Mouse (Mus musculus) CH12.LX (cell line): Measurements from ENCODE around the gene Phf21a. TPM values are rescaled to one million over a fixed set of nuclear protein-coding genes. Genes with fewer than 3 reads are reported as not detected.

Experiments
- DNase-seq: peaks from one replicate; pipeline ENCODE4 v3.0.0-alpha.2; 2013; ENCODE audit errors: extremely low read depth
- H3K27ac ChIP-seq: 2 replicates; pipeline ENCODE4 v1.5.1; 2012; ENCODE audit warnings: low read depth, mild to moderate bottlenecking, control low read depth, moderate library complexity; ENCODE audit not compliant: insufficient read depth
- H3K27me3 ChIP-seq: replicated peaks from 2 replicates; pipeline ENCODE3; 2012; ENCODE audit warnings: inconsistent platforms
- H3K36me3 ChIP-seq, 2 experiments: replicated peaks in 1 of 2; 2 replicates each; pipeline versions ENCODE3 to v1.6.1; 2012; ENCODE audit warnings: inconsistent platforms in 1 of 2, low read length in 1 of 2, mild to moderate bottlenecking in 1 of 2, mixed read lengths in 1 of 2, moderate library complexity in 1 of 2; ENCODE audit not compliant: control insufficient read depth in 1 of 2, insufficient read depth in 1 of 2
- H3K4me1 ChIP-seq, 2 experiments: 2 replicates each; pipeline ENCODE4 v1.6.1; 2012; ENCODE audit warnings: inconsistent platforms in 1 of 2, moderate library complexity in 1 of 2; ENCODE audit not compliant: insufficient read depth in 2 of 2, control insufficient read depth in 1 of 2
- H3K4me2 ChIP-seq: 2 replicates; pipeline ENCODE4 v1.6.1; 2012; ENCODE audit warnings: low read depth, mild to moderate bottlenecking, control low read depth; ENCODE audit not compliant: poor library complexity, insufficient read depth, severe bottlenecking
- H3K4me3 ChIP-seq, 3 experiments: fragments of 150-350 bp in 1 of 3; sonication (generic) in 1 of 3; replicated peaks in 1 of 3; 2 replicates each; pipeline versions ENCODE3 to v1.5.1; 2011 to 2012; ENCODE audit warnings: low read depth in 2 of 3, low read length in 2 of 3, mild to moderate bottlenecking in 2 of 3, moderate library complexity in 2 of 3, control low read depth in 1 of 3, improper control_type of control experiment in 1 of 3, inconsistent platforms in 1 of 3, mixed read lengths in 1 of 3; ENCODE audit not compliant: poor library complexity in 1 of 3
- H3K79me2 ChIP-seq: replicated peaks from 2 replicates; pipeline ENCODE4 v1.6.1; 2012; ENCODE audit warnings: mild to moderate bottlenecking, moderate library complexity; ENCODE audit not compliant: control insufficient read depth, poor library complexity, insufficient read depth, severe bottlenecking; ENCODE audit errors: extremely low read depth
- H3K9ac ChIP-seq: 2 replicates; pipeline ENCODE4 v1.6.1; 2012; ENCODE audit warnings: low read depth, mild to moderate bottlenecking, control low read depth, moderate library complexity; ENCODE audit not compliant: insufficient read depth
- H3K9me3 ChIP-seq: replicated peaks from 2 replicates; pipeline ENCODE3; 2012; ENCODE audit warnings: low read length, inconsistent platforms, mixed read lengths
- GABPA ChIP-seq: IDR thresholded peaks from 2 replicates; pipeline ENCODE4 v1.6.1; 2012; ENCODE audit warnings: low read depth, low read length, improper control_type of control experiment, inconsistent platforms; ENCODE audit not compliant: insufficient replicate concordance
- MAX ChIP-seq: IDR thresholded peaks from 2 replicates; pipeline ENCODE4 v1.6.1; 2011; ENCODE audit warnings: low read length, improper control_type of control experiment
- MXI1 ChIP-seq: IDR thresholded peaks from 2 replicates; pipeline ENCODE4 v1.6.1; 2011; ENCODE audit warnings: mild to moderate bottlenecking, low read depth, low read length, improper control_type of control experiment
- NELFE ChIP-seq: IDR thresholded peaks from 2 replicates; pipeline ENCODE4 v1.6.1; 2011; ENCODE audit warnings: low read depth, low read length, improper control_type of control experiment
- TCF12 ChIP-seq: IDR thresholded peaks from 2 replicates; pipeline ENCODE4 v1.6.1; 2014; ENCODE audit warnings: low read depth, mild to moderate bottlenecking, inconsistent platforms, low read length, improper control_type of control experiment
- UBTF ChIP-seq: IDR thresholded peaks from 2 replicates; pipeline ENCODE4 v1.6.1; 2012; ENCODE audit warnings: low read depth, mild to moderate bottlenecking, inconsistent platforms, low read length, improper control_type of control experiment, moderate library complexity
- USF1 ChIP-seq: IDR thresholded peaks from 2 replicates; pipeline ENCODE4 v1.6.1; 2014; ENCODE audit warnings: low read depth, mild to moderate bottlenecking, inconsistent platforms, low read length, improper control_type of control experiment
- USF2 ChIP-seq: conservative IDR thresholded peaks from 2 replicates; pipeline ENCODE4 v1.6.1; 2011; ENCODE audit warnings: low read depth, low read length, improper control_type of control experiment
- ZC3H11A ChIP-seq: IDR thresholded peaks from 2 replicates; pipeline ENCODE4 v1.6.1; 2012; ENCODE audit warnings: low read depth, mild to moderate bottlenecking, inconsistent platforms, low read length, improper control_type of control experiment
- dilution Hi-C: fragments of 300-500 bp; cut with MboI; formaldehyde crosslinking; loops from 2 replicates; pipeline ENCODE4 v1.14.3; 2020; ENCODE audit warnings: low sequenced_read_pairs; ENCODE audit not compliant: extremely low pct_unique_long_range_greater_than_20kb, extremely low pct_ligation_motif_present
- in situ Hi-C: fragments of 300-500 bp; cut with MboI; formaldehyde crosslinking; loops from 3 replicates; pipeline ENCODE4 v1.14.3; 2019; ENCODE audit warnings: low sequenced_read_pairs, low pct_ligation_motif_present, low pct_unique_long_range_greater_than_20kb, mixed read lengths
- polyA plus RNA-seq: library from polyadenylated mRNA; unstranded; fragments of >175 nt; gene quantifications from 2 replicates; pipeline ENCODE4 v1.2.1, GENCODE M21; 2012; ENCODE audit warnings: low read depth; ENCODE audit not compliant: insufficient read length
- total RNA-seq, 2 experiments: library from RNA; depleted of rRNA; stranded (reverse); fragments of 300-350 nt in 1 of 2; fragments of >200 nt in 1 of 2; gene quantifications; 2 replicates each; pipeline ENCODE4 v1.2.3; 2012 to 2014

Phf21a gene
- total and polyA plus RNA-seq, 3 experiments = 10.2 to 24.5 (median 12.0) TPM

GRCm38 (mm10) chr2:92408309-92409045, 315.6 kb downstream of the Phf21a start:
- no peak overlapping the region; the same call in 1 of the 2 replicates for H3K27ac ChIP-seq
- DNase-seq = no peak
- dilution Hi-C loops (no loop called here), in situ Hi-C loops (no loop called here)
- H3K9me3 ChIP-seq = no peaks in the 10 kb centered on the region
- H3K79me2 ChIP-seq = no peaks in the 10 kb centered on the region
- H3K4me1 ChIP-seq = peaks cover 10 to 48% of the 10 kb centered on the region in 2 experiments
- no peak for TF ChIP-seq MXI1
- no peak for TF ChIP-seq TCF12
- TF ChIP-seq MAX = no peak
- peaks cover 82 to 98% of the 10 kb centered on the region in 2 experiments for H3K36me3 ChIP-seq
- no peak overlapping the region for H3K4me2 ChIP-seq
- no peak overlapping the region for H3K9ac ChIP-seq
- no peak overlapping the region for H3K4me3 ChIP-seq
- no peaks in the 10 kb centered on the region for H3K27me3 ChIP-seq

GRCm38 (mm10) chr2:92411705-92412104, 318.8 kb downstream of the Phf21a start:
- TF ChIP-seq USF1 (no peak), NELFE (no peak), USF2 (no peak), ZC3H11A (no peak), UBTF (no peak), GABPA (no peak)
- H3K9ac ChIP-seq = no peak overlapping the region
- H3K9me3 ChIP-seq = no peaks in the 10 kb centered on the region
- H3K4me1 ChIP-seq = peaks cover 0 to 16% of the 10 kb centered on the region in 2 experiments; a peak in 2 of 4 replicates
- dilution Hi-C loops (no loop called here), in situ Hi-C loops (no loop called here)
- DNase-seq = no peak
- no peak overlapping the region for H3K4me2 ChIP-seq
- H3K79me2 ChIP-seq = no peaks in the 10 kb centered on the region
- no peak overlapping the region for H3K4me3 ChIP-seq
- no peak overlapping the region for H3K27ac ChIP-seq
- H3K36me3 ChIP-seq = peaks cover 86 to 98% of the 10 kb centered on the region in 2 experiments
- no peaks in the 10 kb centered on the region for H3K27me3 ChIP-seq

Other genes starting within 250 kb of the Phf21a start
- gene Chrm4, start 165.9 kb upstream of the Phf21a start, total RNA-seq (2012; rRNA removed) = 13.9 and 15.1 TPM in 2 replicates
- 9.2 and 10.0 TPM in 2 replicates for gene Chrm4, start 165.9 kb upstream of the Phf21a start, total RNA-seq (2014; rRNA removed)
- 10.4 and 14.4 TPM in 2 replicates for gene Chrm4, start 165.9 kb upstream of the Phf21a start, polyA plus RNA-seq
- gene Mdk, start 160.8 kb upstream of the Phf21a start, total RNA-seq (2012; rRNA removed) = 0.25 and 0.38 TPM in 2 replicates
- gene Mdk, start 160.8 kb upstream of the Phf21a start, total RNA-seq (2014; rRNA removed) = 0.34 TPM in 1 of 2 replicates, not detected in the other
- 2.4 and 3.1 TPM in 2 replicates for gene Mdk, start 160.8 kb upstream of the Phf21a start, polyA plus RNA-seq
- gene Gm9821, start 147.4 kb upstream of the Phf21a start, total RNA-seq (2012; rRNA removed) = 0.25 TPM in 2 replicates
- not detected in 2 replicates for gene Gm9821, start 147.4 kb upstream of the Phf21a start, total RNA-seq (2014; rRNA removed)
- 3.8 TPM in 2 replicates for gene Gm9821, start 147.4 kb upstream of the Phf21a start, polyA plus RNA-seq
- gene Dgkz, start 117.3 kb upstream of the Phf21a start, total RNA-seq (2012; rRNA removed) = 50.3 and 50.4 TPM in 2 replicates
- gene Dgkz, start 117.3 kb upstream of the Phf21a start, total RNA-seq (2014; rRNA removed) = 32.3 and 38.6 TPM in 2 replicates
- 53.9 and 60.2 TPM in 2 replicates for gene Dgkz, start 117.3 kb upstream of the Phf21a start, polyA plus RNA-seq
- 0.29 and 0.59 TPM in 2 replicates for gene Creb3l1, start 68.6 kb upstream of the Phf21a start, total RNA-seq (2012; rRNA removed)
- gene Creb3l1, start 68.6 kb upstream of the Phf21a start, total RNA-seq (2014; rRNA removed) = 0.08 and 0.27 TPM in 2 replicates
- gene Creb3l1, start 68.6 kb upstream of the Phf21a start, polyA plus RNA-seq = 1.5 and 2.0 TPM in 2 replicates